Mouse (Mus musculus): ENCODE results near the gene Asxl2. TPM values are rescaled to one million over a fixed set of nuclear protein-coding genes. Genes with fewer than 3 reads are reported as not detected.
"Not testable (repeated sequence)": the region's sequence is repeated elsewhere in the genome, so short reads cannot be mapped to it uniquely, and the experiment has no call there.

Asxl2 gene
- polyA plus RNA-seq, 1 experiment from 2014 or later = 15.7 TPM

GRCm38 (mm10) chr12:3390577-3391262 is 35.9 kb upstream of the Asxl2 start:
- H3K36me3 ChIP-seq (ENCODE audit: control insufficient read depth, insufficient read depth) = peaks cover 26% of the 10 kb centered on the region
- peaks cover 5% of the 10 kb centered on the region for H3K4me1 ChIP-seq (replicated peaks; ENCODE audit: control insufficient read depth, insufficient read depth, low read length)
- peak; percentile 71 for ATAC-seq
- H3K4me2 ChIP-seq (ENCODE audit: low read length) = no peak overlapping the region
- H3K4me3 ChIP-seq (replicated peaks; ENCODE audit: low read length) = no peak overlapping the region
- no peak overlapping the region for H3K27ac ChIP-seq (ENCODE audit: low read length)
- no peaks in the 10 kb centered on the region for H3K9me3 ChIP-seq (ENCODE audit: control insufficient read depth, low read length)
- H3K27me3 ChIP-seq (replicated peaks; ENCODE audit: control insufficient read depth, insufficient read depth, low read length) = no peaks in the 10 kb centered on the region
- WGBS = 32% methylated on average over 12 of the region's 12 CpGs
- H3K9ac ChIP-seq (replicated peaks; ENCODE audit: low read depth, low read length) = no peak overlapping the region

- no peak; the same call in 1 of the 2 replicates for ATAC-seq
- Histone ChIP-seq H3K4me3 (replicated peaks; ENCODE audit: low read length) (no peak overlapping the region), H3K27me3 (replicated peaks; ENCODE audit: control insufficient read depth, insufficient read depth, low read length) (no peaks in the 10 kb centered on the region), H3K9me3 (ENCODE audit: control insufficient read depth, low read length) (no peaks in the 10 kb centered on the region), H3K4me1 (replicated peaks; ENCODE audit: control insufficient read depth, insufficient read depth, low read length) (no peaks in the 10 kb centered on the region; the same call in 1 of the 2 replicates), H3K9ac (replicated peaks; ENCODE audit: low read depth, low read length) (no peak overlapping the region), H3K27ac (ENCODE audit: low read length) (no peak overlapping the region), H3K36me3 (ENCODE audit: control insufficient read depth, insufficient read depth) (peaks cover 26% of the 10 kb centered on the region), H3K4me2 (ENCODE audit: low read length) (no peak overlapping the region)
- WGBS = 73% methylated on average over 1 of the region's 1 CpGs
These were observed 35.4 kb upstream of the Asxl2 start for GRCm38 (mm10) chr12:3391276-3391675.

- Histone ChIP-seq H3K4me2 (ENCODE audit: low read length) (no peak overlapping the region), H3K27ac (ENCODE audit: low read length) (no peak overlapping the region), H3K36me3 (ENCODE audit: control insufficient read depth, insufficient read depth) (peaks cover 22% of the 10 kb centered on the region), H3K4me3 (replicated peaks; ENCODE audit: low read length) (no peak overlapping the region), H3K4me1 (replicated peaks; ENCODE audit: control insufficient read depth, insufficient read depth, low read length) (no peaks in the 10 kb centered on the region), H3K9me3 (ENCODE audit: control insufficient read depth, low read length) (no peaks in the 10 kb centered on the region), H3K27me3 (replicated peaks; ENCODE audit: control insufficient read depth, insufficient read depth, low read length) (no peaks in the 10 kb centered on the region), H3K9ac (replicated peaks; ENCODE audit: low read depth, low read length) (no peak overlapping the region)
- no peak for ATAC-seq
- WGBS = 71% methylated on average over 4 of the region's 4 CpGs
These were observed 33.5 kb upstream of the Asxl2 start for GRCm38 (mm10) chr12:3393140-3393539.

GRCm38 (mm10) chr12:3396931-3397330 is 29.7 kb upstream of the Asxl2 start:
- no peak overlapping the region for H3K9ac ChIP-seq (replicated peaks; ENCODE audit: low read depth, low read length)
- no peak for ATAC-seq
- 94% methylated on average over 8 of the region's 8 CpGs for WGBS

GRCm38 (mm10) chr12:3405662-3406061 is 21.0 kb upstream of the Asxl2 start:
- not testable (repeated sequence) for H3K4me1 ChIP-seq (replicated peaks; ENCODE audit: control insufficient read depth, insufficient read depth, low read length); H3K27ac ChIP-seq (ENCODE audit: low read length); H3K4me3 ChIP-seq (replicated peaks; ENCODE audit: low read length); H3K4me2 ChIP-seq (ENCODE audit: low read length); H3K9me3 ChIP-seq (ENCODE audit: control insufficient read depth, low read length); H3K9ac ChIP-seq (replicated peaks; ENCODE audit: low read depth, low read length); ATAC-seq; H3K27me3 ChIP-seq (replicated peaks; ENCODE audit: control insufficient read depth, insufficient read depth, low read length)
- WGBS = 59% methylated on average over 3 of the region's 3 CpGs
- H3K36me3 ChIP-seq (ENCODE audit: control insufficient read depth, insufficient read depth) = peaks cover 14% of the 10 kb centered on the region

More at GRCm38 (mm10) chr12:3396931-3397330, 29.7 kb upstream of the Asxl2 start:
- Histone ChIP-seq H3K4me3 (replicated peaks; ENCODE audit: low read length) (no peak overlapping the region), H3K27me3 (replicated peaks; ENCODE audit: control insufficient read depth, insufficient read depth, low read length) (no peaks in the 10 kb centered on the region), H3K4me1 (replicated peaks; ENCODE audit: control insufficient read depth, insufficient read depth, low read length) (no peaks in the 10 kb centered on the region), H3K27ac (ENCODE audit: low read length) (no peak overlapping the region), H3K9me3 (ENCODE audit: control insufficient read depth, low read length) (no peaks in the 10 kb centered on the region), H3K36me3 (ENCODE audit: control insufficient read depth, insufficient read depth) (peaks cover 16% of the 10 kb centered on the region), H3K4me2 (ENCODE audit: low read length) (no peak overlapping the region)

GRCm38 (mm10) chr12:3406585-3406984 is 20.1 kb upstream of the Asxl2 start:
- no peaks in the 10 kb centered on the region for H3K9me3 ChIP-seq (ENCODE audit: control insufficient read depth, low read length)
- WGBS = 55% methylated on average over 6 of the region's 6 CpGs
- H3K4me2 ChIP-seq (ENCODE audit: low read length) = no peak overlapping the region
- peak; percentile 64 for ATAC-seq
- H3K27ac ChIP-seq (ENCODE audit: low read length) = 0 out of 2 replicates have a peak overlapping the region, but pooled peaks have one; percentile 16
- H3K4me3 ChIP-seq (replicated peaks; ENCODE audit: low read length) = no peak overlapping the region
- H3K9ac ChIP-seq (replicated peaks; ENCODE audit: low read depth, low read length) = no peak overlapping the region
- no peaks in the 10 kb centered on the region for H3K4me1 ChIP-seq (replicated peaks; ENCODE audit: control insufficient read depth, insufficient read depth, low read length)
- H3K27me3 ChIP-seq (replicated peaks; ENCODE audit: control insufficient read depth, insufficient read depth, low read length) = no peaks in the 10 kb centered on the region
- H3K36me3 ChIP-seq (ENCODE audit: control insufficient read depth, insufficient read depth) = peaks cover 13% of the 10 kb centered on the region

GRCm38 (mm10) chr12:3414956-3415355 is 11.7 kb upstream of the Asxl2 start:
- Histone ChIP-seq H3K4me2 (ENCODE audit: low read length) (no peak overlapping the region), H3K36me3 (ENCODE audit: control insufficient read depth, insufficient read depth) (0 out of 2 replicates have a peak, but pooled peaks cover 3% of the 10 kb centered on the region), H3K27ac (ENCODE audit: low read length) (no peak overlapping the region), H3K4me1 (replicated peaks; ENCODE audit: control insufficient read depth, insufficient read depth, low read length) (no peaks in the 10 kb centered on the region), H3K4me3 (replicated peaks; ENCODE audit: low read length) (no peak overlapping the region), H3K27me3 (replicated peaks; ENCODE audit: control insufficient read depth, insufficient read depth, low read length) (no peaks in the 10 kb centered on the region), H3K9ac (replicated peaks; ENCODE audit: low read depth, low read length) (no peak overlapping the region), H3K9me3 (ENCODE audit: control insufficient read depth, low read length) (no peaks in the 10 kb centered on the region)
- WGBS = 87% methylated on average over 4 of the region's 4 CpGs
- ATAC-seq = no peak

- ATAC-seq = no peak
- Histone ChIP-seq H3K9ac (replicated peaks; ENCODE audit: low read depth, low read length) (no peak overlapping the region), H3K36me3 (ENCODE audit: control insufficient read depth, insufficient read depth) (no peaks in the 10 kb centered on the region), H3K27me3 (replicated peaks; ENCODE audit: control insufficient read depth, insufficient read depth, low read length) (no peaks in the 10 kb centered on the region), H3K4me3 (replicated peaks; ENCODE audit: low read length) (no peak overlapping the region), H3K4me1 (replicated peaks; ENCODE audit: control insufficient read depth, insufficient read depth, low read length) (no peaks in the 10 kb centered on the region), H3K27ac (ENCODE audit: low read length) (no peak overlapping the region), H3K4me2 (ENCODE audit: low read length) (no peak overlapping the region), H3K9me3 (ENCODE audit: control insufficient read depth, low read length) (no peaks in the 10 kb centered on the region)
- WGBS = 93% methylated on average over 3 of the region's 3 CpGs
These were observed 7.9 kb upstream of the Asxl2 start for GRCm38 (mm10) chr12:3418761-3419160.

- no peak for ATAC-seq
- 92% methylated on average over 2 of the region's 2 CpGs for WGBS
- Histone ChIP-seq H3K4me1 (replicated peaks; ENCODE audit: control insufficient read depth, insufficient read depth, low read length) (peaks cover 6% of the 10 kb centered on the region), H3K4me3 (replicated peaks; ENCODE audit: low read length) (no peak overlapping the region), H3K36me3 (ENCODE audit: control insufficient read depth, insufficient read depth) (no peaks in the 10 kb centered on the region), H3K27me3 (replicated peaks; ENCODE audit: control insufficient read depth, insufficient read depth, low read length) (no peaks in the 10 kb centered on the region), H3K4me2 (ENCODE audit: low read length) (no peak overlapping the region), H3K27ac (ENCODE audit: low read length) (no peak overlapping the region), H3K9me3 (ENCODE audit: control insufficient read depth, low read length) (no peaks in the 10 kb centered on the region), H3K9ac (replicated peaks; ENCODE audit: low read depth, low read length) (no peak overlapping the region)
These were observed 6.1 kb upstream of the Asxl2 start for GRCm38 (mm10) chr12:3420519-3420918.
